Mouse (Mus musculus) megakaryocyte, embryonic 14.5 days (primary cell): Measurements from ENCODE around the gene Tstd1. TPM values are rescaled to one million over a fixed set of nuclear protein-coding genes. Genes with fewer than 3 reads are reported as not detected.

ENCODE experiments used
- H3K27me3 ChIP-seq: replicated peaks from 2 replicates; pipeline ENCODE3; 2012; ENCODE audit warnings: inconsistent platforms
- H3K36me3 ChIP-seq: replicated peaks from 2 replicates; pipeline ENCODE3; 2012; ENCODE audit warnings: low read length, inconsistent platforms, mixed read lengths
- H3K4me1 ChIP-seq: 2 replicates; pipeline ENCODE4 v1.6.1; 2012; ENCODE audit warnings: inconsistent platforms
- H3K4me3 ChIP-seq: replicated peaks from 2 replicates; pipeline ENCODE3; 2012; ENCODE audit warnings: moderate library complexity, mild to moderate bottlenecking, inconsistent platforms
- H3K9me3 ChIP-seq: 2 replicates; pipeline ENCODE4 v1.6.1; 2012; ENCODE audit warnings: inconsistent platforms
- FLI1 ChIP-seq: IDR thresholded peaks from 2 replicates; pipeline ENCODE4 v1.6.1; 2012; ENCODE audit warnings: low read length, inconsistent platforms, mixed read lengths
- GATA1 ChIP-seq: IDR thresholded peaks from 3 replicates; pipeline ENCODE4 v1.6.1; 2012; ENCODE audit warnings: mixed read lengths, low read length, inconsistent platforms, borderline replicate concordance
- polyA plus RNA-seq: library from polyadenylated mRNA; stranded (reverse); fragments of >175 nt; gene quantifications from 2 replicates; pipeline ENCODE4 v1.2.3, GENCODE M21; 2012; ENCODE audit warnings: low replicate concordance; ENCODE audit not compliant: insufficient read depth

Tstd1 gene
- polyA plus RNA-seq, 1 experiment: not detected

- Histone ChIP-seq H3K4me1 (peaks cover 66% of the 10 kb centered on the region), H3K9me3 (no peaks in the 10 kb centered on the region), H3K27me3 (no peaks in the 10 kb centered on the region), H3K36me3 (peaks cover 4% of the 10 kb centered on the region), H3K4me3 (peak within 1 kb of the TSS; percentile 97)
- TF ChIP-seq GATA1 (no peak), FLI1 (no peak)
These were observed 18.8 kb downstream of the Tstd1 start, which contains the start of gene F11r for GRCm38 (mm10) chr1:171437264-171438013. Gene F11r, plus strand, starts transcription at chr1:171437535.

DNA sequence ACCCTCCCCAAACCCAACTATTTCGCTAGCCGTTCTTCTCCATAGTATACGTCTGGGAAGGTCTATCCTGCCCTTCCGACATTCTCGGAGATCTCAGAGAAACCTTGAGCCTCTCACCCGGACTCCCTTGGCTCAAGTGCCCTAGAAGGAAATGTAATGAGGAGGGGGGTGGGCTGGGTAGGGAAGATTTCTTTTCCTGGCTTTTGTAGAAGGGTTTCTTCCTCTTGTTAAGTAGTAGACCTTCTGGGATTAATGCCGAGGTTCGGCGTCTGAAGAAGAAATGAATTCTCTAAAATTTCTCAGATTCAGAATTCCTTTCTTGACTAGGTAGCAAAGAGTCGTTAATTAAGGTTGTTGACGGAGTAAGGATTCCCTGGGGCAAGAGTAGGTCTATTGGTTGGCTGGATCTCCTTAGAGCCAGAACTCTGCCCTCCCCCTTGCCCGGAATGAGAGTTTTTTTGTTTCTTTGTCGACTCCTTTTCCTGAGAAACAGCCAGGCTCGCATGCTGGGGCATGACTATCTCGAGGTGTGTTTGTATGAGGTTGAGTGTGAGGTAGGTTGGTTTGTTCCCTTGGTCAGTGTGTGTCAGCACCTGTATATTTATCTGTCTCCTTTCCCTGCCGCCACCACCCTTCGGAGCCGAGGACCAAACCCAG, 19.5 kb downstream of the Tstd1 start:
- Histone ChIP-seq H3K9me3 (no peaks in the 10 kb centered on the region), H3K27me3 (no peaks in the 10 kb centered on the region), H3K4me3 (peak overlapping the region; percentile 97), H3K4me1 (peaks cover 73% of the 10 kb centered on the region), H3K36me3 (peaks cover 7% of the 10 kb centered on the region)
- no peak for TF ChIP-seq FLI1
- TF ChIP-seq GATA1: no peak

DNA sequence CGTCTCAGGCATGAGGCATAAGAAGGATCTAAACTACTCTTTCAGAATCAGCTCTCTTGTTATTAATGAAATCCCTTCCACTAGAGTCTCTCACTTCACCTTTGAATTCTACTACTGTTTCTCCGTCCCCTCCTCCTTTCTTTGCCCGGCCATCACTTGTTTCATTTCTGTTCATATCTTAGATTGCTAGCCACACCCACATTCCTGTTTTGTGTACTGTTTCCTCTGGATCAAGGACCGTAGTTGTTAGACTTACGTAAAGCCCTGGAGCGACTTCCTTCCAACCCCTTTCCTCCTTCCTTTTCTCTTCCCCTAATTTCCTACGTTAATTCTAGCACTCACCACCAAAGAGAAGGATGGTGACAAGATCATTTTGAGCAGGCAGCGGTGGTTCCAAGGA, 20.4 kb downstream of the Tstd1 start:
- H3K27me3 ChIP-seq: no peaks in the 10 kb centered on the region
- peaks cover 5% of the 10 kb centered on the region for H3K9me3 ChIP-seq
- peak overlapping the region; percentile 97 for H3K4me3 ChIP-seq
- TF ChIP-seq FLI1 (no peak), GATA1 (no peak)
- H3K4me1 ChIP-seq: peaks cover 78% of the 10 kb centered on the region
- H3K36me3 ChIP-seq: peaks cover 15% of the 10 kb centered on the region

DNA sequence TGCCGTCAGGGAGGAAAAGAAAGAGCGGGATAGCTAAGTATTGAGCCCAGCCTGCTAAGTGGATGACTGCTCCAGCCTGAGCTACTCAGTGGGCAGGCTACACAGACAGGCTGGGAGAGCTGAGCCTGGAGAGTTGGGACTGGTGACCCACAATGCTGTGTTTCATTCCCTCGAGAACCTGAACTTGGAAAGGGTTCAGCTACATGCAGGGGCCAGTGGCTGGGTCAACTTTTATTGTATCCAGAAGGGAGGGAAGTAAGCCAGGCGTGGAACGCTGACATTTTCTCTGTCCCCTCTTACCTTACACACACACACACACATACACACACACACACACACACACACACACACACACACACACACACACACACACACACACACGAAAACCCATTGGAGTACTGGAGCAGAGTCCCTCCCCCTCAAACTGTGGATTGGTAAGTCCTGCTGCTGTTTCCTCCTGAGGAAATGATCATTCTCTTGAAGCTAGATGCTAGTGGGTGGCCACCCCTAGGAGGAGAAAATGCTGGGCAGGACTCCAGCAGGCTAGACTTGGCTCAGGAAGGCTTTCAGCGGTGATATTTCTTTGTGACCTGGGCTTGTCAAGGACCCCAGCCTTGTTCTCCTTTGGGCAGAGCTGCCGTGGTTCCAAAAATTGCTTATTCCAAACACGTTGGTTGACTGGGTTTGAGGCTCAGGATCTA, 21.5 kb downstream of the Tstd1 start:
- peaks cover 76% of the 10 kb centered on the region for H3K4me1 ChIP-seq
- H3K4me3 ChIP-seq: peak overlapping the region; percentile 97
- peaks cover 5% of the 10 kb centered on the region for H3K9me3 ChIP-seq
- H3K36me3 ChIP-seq: peaks cover 24% of the 10 kb centered on the region
- H3K27me3 ChIP-seq: no peaks in the 10 kb centered on the region
- TF ChIP-seq FLI1: no peak
- TF ChIP-seq GATA1: no peak

- peaks cover 40% of the 10 kb centered on the region for H3K36me3 ChIP-seq
- peak overlapping the region; percentile 97 for H3K4me3 ChIP-seq
- peaks cover 7% of the 10 kb centered on the region for H3K9me3 ChIP-seq
- TF ChIP-seq FLI1 (peak; percentile 29; the same call in 1 of the 2 replicates), GATA1 (no peak; the same call in 2 of the 3 replicates)
- peaks cover 73% of the 10 kb centered on the region for H3K4me1 ChIP-seq
- H3K27me3 ChIP-seq: no peaks in the 10 kb centered on the region
These were observed 23.1 kb downstream of the Tstd1 start for GRCm38 (mm10) chr1:171441466-171442412.

GRCm38 (mm10) chr1:171442413-171442760, 23.7 kb downstream of the Tstd1 start:
- no peaks in the 10 kb centered on the region for H3K27me3 ChIP-seq
- TF ChIP-seq FLI1 (no peak), GATA1 (no peak)
- peaks cover 40% of the 10 kb centered on the region for H3K36me3 ChIP-seq
- peaks cover 73% of the 10 kb centered on the region for H3K4me1 ChIP-seq
- peak overlapping the region; percentile 97 for H3K4me3 ChIP-seq
- peaks cover 7% of the 10 kb centered on the region for H3K9me3 ChIP-seq

DNA sequence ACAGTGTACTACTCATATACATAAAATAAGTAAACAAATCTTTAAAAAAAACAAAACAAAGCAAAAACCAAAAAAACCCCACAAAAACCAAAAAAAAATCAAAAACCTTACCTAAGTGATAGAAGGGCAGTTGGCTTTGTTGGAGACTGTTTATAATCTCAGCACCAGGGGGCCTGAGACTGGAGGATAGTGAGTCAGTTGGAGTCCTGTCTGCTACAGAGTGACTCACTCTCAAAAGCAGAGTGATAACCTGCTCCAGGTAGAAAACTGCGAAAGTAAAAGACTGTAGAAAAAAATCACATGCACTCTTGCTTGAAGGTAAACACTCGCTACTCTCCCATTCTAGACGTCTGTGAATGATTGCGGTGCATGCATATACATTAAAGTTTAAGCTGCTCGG, 26.4 kb downstream of the Tstd1 start:
- Histone ChIP-seq H3K27me3 (no peaks in the 10 kb centered on the region), H3K36me3 (peaks cover 56% of the 10 kb centered on the region), H3K4me1 (peaks cover 79% of the 10 kb centered on the region), H3K9me3 (peaks cover 7% of the 10 kb centered on the region), H3K4me3 (no peak overlapping the region)
- TF ChIP-seq GATA1 (no peak), FLI1 (no peak)

GRCm38 (mm10) chr1:171446854-171447253, 28.2 kb downstream of the Tstd1 start:
- Histone ChIP-seq H3K9me3 (peaks cover 7% of the 10 kb centered on the region), H3K27me3 (no peaks in the 10 kb centered on the region), H3K4me1 (peaks cover 73% of the 10 kb centered on the region), H3K36me3 (peaks cover 71% of the 10 kb centered on the region), H3K4me3 (no peak overlapping the region)
- no peak for TF ChIP-seq GATA1
- TF ChIP-seq FLI1: no peak

GRCm38 (mm10) chr1:171447692-171448091, 29.0 kb downstream of the Tstd1 start:
- TF ChIP-seq FLI1: no peak
- TF ChIP-seq GATA1: no peak
- no peaks in the 10 kb centered on the region for H3K27me3 ChIP-seq
- H3K4me3 ChIP-seq: peak overlapping the region; percentile 44
- H3K4me1 ChIP-seq: peaks cover 73% of the 10 kb centered on the region
- H3K9me3 ChIP-seq: peaks cover 7% of the 10 kb centered on the region
- peaks cover 76% of the 10 kb centered on the region for H3K36me3 ChIP-seq
